Mouse (Mus musculus): ENCODE data around the gene Tbx5. TPM values are rescaled to one million over a fixed set of nuclear protein-coding genes. Genes with fewer than 3 reads are reported as not detected.

The Tbx5 gene
- polyA plus RNA-seq, 1 experiment from 2014 or later = 5.7 TPM

- Histone ChIP-seq H3K4me1 (replicated peaks; ENCODE audit: control insufficient read depth, insufficient read depth, low read length) (no peaks in the 10 kb centered on the region), H3K9ac (ENCODE audit: low read depth, low read length) (no peak overlapping the region), H3K36me3 (ENCODE audit: control insufficient read depth, insufficient read depth, low read length) (no peaks in the 10 kb centered on the region), H3K27ac (ENCODE audit: low read depth, low read length) (no peak overlapping the region), H3K4me2 (no peak overlapping the region), H3K9me3 (ENCODE audit: control insufficient read depth, low read length) (no peaks in the 10 kb centered on the region), H3K4me3 (ENCODE audit: low read depth, low read length) (no peak overlapping the region), H3K27me3 (replicated peaks; ENCODE audit: control insufficient read depth, insufficient read depth, low read length) (peaks cover 92% of the 10 kb centered on the region)
- ATAC-seq (replicated peaks; ENCODE audit: low FRiP score) (no peak), DNase-seq (ENCODE audit: low spot score) (no peak)
Observed at GRCm38 (mm10) chr5:119806467-119806866, 26.0 kb upstream of the Tbx5 start.

- 10% methylated on average over 20 of the region's 20 CpGs for WGBS
- Histone ChIP-seq H3K4me2 (no peak overlapping the region), H3K9me3 (ENCODE audit: control insufficient read depth, low read length) (no peaks in the 10 kb centered on the region), H3K36me3 (ENCODE audit: control insufficient read depth, insufficient read depth, low read length) (no peaks in the 10 kb centered on the region), H3K4me1 (replicated peaks; ENCODE audit: control insufficient read depth, insufficient read depth, low read length) (no peaks in the 10 kb centered on the region), H3K27me3 (replicated peaks; ENCODE audit: control insufficient read depth, insufficient read depth, low read length) (peaks cover 88% of the 10 kb centered on the region), H3K9ac (ENCODE audit: low read depth, low read length) (no peak overlapping the region), H3K4me3 (ENCODE audit: low read depth, low read length) (no peak overlapping the region), H3K27ac (ENCODE audit: low read depth, low read length) (no peak overlapping the region)
- no peak for ATAC-seq (replicated peaks; ENCODE audit: low FRiP score)
- DNase-seq (ENCODE audit: low spot score) = no peak
Observed at GRCm38 (mm10) chr5:119807481-119808183, 24.8 kb upstream of the Tbx5 start.

GRCm38 (mm10) chr5:119808713-119809112 lies 23.8 kb upstream of the Tbx5 start:
- Histone ChIP-seq H3K4me1 (replicated peaks; ENCODE audit: control insufficient read depth, insufficient read depth, low read length) (no peaks in the 10 kb centered on the region), H3K36me3 (ENCODE audit: control insufficient read depth, insufficient read depth, low read length) (no peaks in the 10 kb centered on the region), H3K9me3 (ENCODE audit: control insufficient read depth, low read length) (no peaks in the 10 kb centered on the region), H3K9ac (ENCODE audit: low read depth, low read length) (no peak overlapping the region), H3K4me2 (no peak overlapping the region), H3K27ac (ENCODE audit: low read depth, low read length) (no peak overlapping the region), H3K4me3 (ENCODE audit: low read depth, low read length) (no peak overlapping the region), H3K27me3 (replicated peaks; ENCODE audit: control insufficient read depth, insufficient read depth, low read length) (peaks cover 79% of the 10 kb centered on the region)
- ATAC-seq (replicated peaks; ENCODE audit: low FRiP score) = no peak
- no peak for DNase-seq (ENCODE audit: low spot score)
- WGBS = 53% methylated on average over 6 of the region's 6 CpGs

GRCm38 (mm10) chr5:119810994-119811690 lies 21.3 kb upstream of the Tbx5 start:
- H3K27ac ChIP-seq (ENCODE audit: low read depth, low read length) = no peak overlapping the region
- WGBS = 43% methylated on average over 12 of the region's 12 CpGs

GRCm38 (mm10) chr5:119815247-119815646 lies 17.2 kb upstream of the Tbx5 start:
- H3K9ac ChIP-seq (ENCODE audit: low read depth, low read length) = no peak overlapping the region
- 0 out of 2 replicates have a peak, but pooled peaks cover 2% of the 10 kb centered on the region for H3K9me3 ChIP-seq (ENCODE audit: control insufficient read depth, low read length)
- H3K4me3 ChIP-seq (ENCODE audit: low read depth, low read length) = no peak overlapping the region
- H3K4me1 ChIP-seq (replicated peaks; ENCODE audit: control insufficient read depth, insufficient read depth, low read length) = no peaks in the 10 kb centered on the region
- DNase-seq (ENCODE audit: low spot score) (no peak), ATAC-seq (replicated peaks; ENCODE audit: low FRiP score) (no peak)
- 63% methylated on average over 1 of the region's 1 CpGs for WGBS
- H3K36me3 ChIP-seq (ENCODE audit: control insufficient read depth, insufficient read depth, low read length) = no peaks in the 10 kb centered on the region
- no peak overlapping the region for H3K4me2 ChIP-seq
- H3K27ac ChIP-seq (ENCODE audit: low read depth, low read length) = no peak overlapping the region
- peaks cover 27% of the 10 kb centered on the region for H3K27me3 ChIP-seq (replicated peaks; ENCODE audit: control insufficient read depth, insufficient read depth, low read length)

More at GRCm38 (mm10) chr5:119810994-119811690, 21.3 kb upstream of the Tbx5 start:
- Histone ChIP-seq H3K4me3 (ENCODE audit: low read depth, low read length) (no peak overlapping the region), H3K27me3 (replicated peaks; ENCODE audit: control insufficient read depth, insufficient read depth, low read length) (peaks cover 55% of the 10 kb centered on the region), H3K36me3 (ENCODE audit: control insufficient read depth, insufficient read depth, low read length) (no peaks in the 10 kb centered on the region), H3K9ac (ENCODE audit: low read depth, low read length) (no peak overlapping the region), H3K4me1 (replicated peaks; ENCODE audit: control insufficient read depth, insufficient read depth, low read length) (no peaks in the 10 kb centered on the region), H3K9me3 (ENCODE audit: control insufficient read depth, low read length) (0 out of 2 replicates have a peak, but pooled peaks cover 2% of the 10 kb centered on the region), H3K4me2 (no peak overlapping the region)
- ATAC-seq (replicated peaks; ENCODE audit: low FRiP score) (no peak), DNase-seq (ENCODE audit: low spot score) (no peak)

GRCm38 (mm10) chr5:119820452-119820851 lies 12.0 kb upstream of the Tbx5 start:
- H3K27me3 ChIP-seq (replicated peaks; ENCODE audit: control insufficient read depth, insufficient read depth, low read length) = peaks cover 15% of the 10 kb centered on the region; the same call in 1 of the 2 replicates
- no peak for ATAC-seq (replicated peaks; ENCODE audit: low FRiP score)
- 0 out of 2 replicates have a peak, but pooled peaks cover 2% of the 10 kb centered on the region for H3K9me3 ChIP-seq (ENCODE audit: control insufficient read depth, low read length)
- no peak overlapping the region for H3K9ac ChIP-seq (ENCODE audit: low read depth, low read length)
- DNase-seq (ENCODE audit: low spot score) = no peak
- no peak overlapping the region for H3K27ac ChIP-seq (ENCODE audit: low read depth, low read length)
- H3K4me2 ChIP-seq = no peak overlapping the region
- H3K36me3 ChIP-seq (ENCODE audit: control insufficient read depth, insufficient read depth, low read length) = no peaks in the 10 kb centered on the region
- whole genome bisulfite sequencing = 81% methylated on average over 6 of the region's 6 CpGs
- no peak overlapping the region for H3K4me3 ChIP-seq (ENCODE audit: low read depth, low read length)
- H3K4me1 ChIP-seq (replicated peaks; ENCODE audit: control insufficient read depth, insufficient read depth, low read length) = peaks cover 3% of the 10 kb centered on the region; the same call in 1 of the 2 replicates

- H3K27ac ChIP-seq (ENCODE audit: low read depth, low read length) = no peak overlapping the region
- no peaks in the 10 kb centered on the region for H3K9me3 ChIP-seq (ENCODE audit: control insufficient read depth, low read length)
- H3K9ac ChIP-seq (ENCODE audit: low read depth, low read length) = no peak overlapping the region
- no peak overlapping the region for H3K4me3 ChIP-seq (ENCODE audit: low read depth, low read length)
- H3K27me3 ChIP-seq (replicated peaks; ENCODE audit: control insufficient read depth, insufficient read depth, low read length) = peaks cover 16% of the 10 kb centered on the region
- WGBS = 39% methylated on average over 2 of the region's 2 CpGs
- H3K4me1 ChIP-seq (replicated peaks; ENCODE audit: control insufficient read depth, insufficient read depth, low read length) = peaks cover 3% of the 10 kb centered on the region; the same call in 1 of the 2 replicates
- H3K4me2 ChIP-seq = no peak overlapping the region
- ATAC-seq (replicated peaks; ENCODE audit: low FRiP score) (no peak), DNase-seq (ENCODE audit: low spot score) (no peak)
- no peaks in the 10 kb centered on the region for H3K36me3 ChIP-seq (ENCODE audit: control insufficient read depth, insufficient read depth, low read length)
Observed at GRCm38 (mm10) chr5:119821506-119821905, 11.0 kb upstream of the Tbx5 start.

GRCm38 (mm10) chr5:119827341-119827740 lies 5.1 kb upstream of the Tbx5 start:
- peaks cover 53% of the 10 kb centered on the region for H3K27me3 ChIP-seq (replicated peaks; ENCODE audit: control insufficient read depth, insufficient read depth, low read length)
- no peak for ATAC-seq (replicated peaks; ENCODE audit: low FRiP score)

More at GRCm38 (mm10) chr5:119827341-119827740, 5.1 kb upstream of the Tbx5 start:
- no peak overlapping the region for H3K4me3 ChIP-seq (ENCODE audit: low read depth, low read length)
- H3K27ac ChIP-seq (ENCODE audit: low read depth, low read length) = no peak overlapping the region
- no peak overlapping the region for H3K4me2 ChIP-seq
- H3K4me1 ChIP-seq (replicated peaks; ENCODE audit: control insufficient read depth, insufficient read depth, low read length) = 0 out of 2 replicates have a peak, but pooled peaks cover 3% of the 10 kb centered on the region
- 65% methylated on average over 6 of the region's 6 CpGs for WGBS
- H3K9me3 ChIP-seq (ENCODE audit: control insufficient read depth, low read length) = no peaks in the 10 kb centered on the region
- no peak for DNase-seq (ENCODE audit: low spot score)
- H3K9ac ChIP-seq (ENCODE audit: low read depth, low read length) = no peak overlapping the region
- no peaks in the 10 kb centered on the region for H3K36me3 ChIP-seq (ENCODE audit: control insufficient read depth, insufficient read depth, low read length)
